Mouse (Mus musculus): Measurements from ENCODE around the gene Imp4. TPM values are rescaled to one million over a fixed set of nuclear protein-coding genes. Genes with fewer than 3 reads are reported as not detected.

Gene Imp4
- polyA plus RNA-seq, 1 experiment from 2014 or later = 123 TPM

DNA sequence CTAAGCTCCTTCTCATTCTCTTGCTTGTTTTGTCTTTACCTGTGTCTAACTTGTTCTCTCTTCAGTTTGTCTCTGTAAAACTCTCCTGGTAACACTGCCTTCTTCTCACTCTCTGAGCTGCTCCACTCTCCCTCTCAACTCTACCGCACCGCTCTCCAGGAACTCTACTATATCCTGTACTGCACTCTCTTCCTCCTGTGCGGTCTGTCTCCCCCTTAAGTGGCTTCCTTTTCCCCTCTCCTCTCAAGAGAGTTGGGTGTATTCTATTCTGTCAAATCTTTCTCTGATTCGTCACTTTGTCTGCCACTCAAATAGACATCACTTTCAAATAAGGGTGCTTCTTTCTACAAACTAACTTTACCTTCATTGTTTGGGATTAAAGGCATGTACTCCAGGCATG lies 51.8 kb downstream of the Imp4 start:
- no peaks in the 10 kb centered on the region for H3K27me3 ChIP-seq (replicated peaks; ENCODE audit: low read depth, poor library complexity, severe bottlenecking)
- DNase-seq (ENCODE audit: low spot score) = no peak
- H3K4me3 ChIP-seq = no peak overlapping the region
- WGBS = 89% methylated on average over 4 of the region's 4 CpGs
- no peak overlapping the region for H3K27ac ChIP-seq (replicated peaks)
- 0 out of 2 replicates have a peak, but pooled peaks cover 2% of the 10 kb centered on the region for H3K9me3 ChIP-seq
- H3K4me1 ChIP-seq = no peaks in the 10 kb centered on the region
- no peaks in the 10 kb centered on the region for H3K36me3 ChIP-seq (replicated peaks)

Small RNAs within 50 kb of the gene (microRNA-seq; reads per million reads assigned to microRNA genes)
- gene Mir5103 = 8.2 reads per million, percentile 19 among the genes with 10 or more reads in this experiment

Other genes with a start within 250 kb of the Imp4 start
- gene Ccdc115, start 179 bp upstream of the Imp4 start, polyA plus RNA-seq (2016; fragmentation: Nextera tagmentation; extraction: Ambion mirVana) = 55.1 and 57.6 TPM in 2 replicates
- gene Ptpn18, start 19.9 kb downstream of the Imp4 start, polyA plus RNA-seq (2016; fragmentation: Nextera tagmentation; extraction: Ambion mirVana) = 4.5 and 6.0 TPM in 2 replicates
- not detected in 2 replicates for gene Prss39, start 58.6 kb downstream of the Imp4 start, polyA plus RNA-seq (2016; fragmentation: Nextera tagmentation; extraction: Ambion mirVana)
- 0.29 TPM in 1 of 2 replicates, not detected in the other for gene Cfc1, start 95.8 kb downstream of the Imp4 start, polyA plus RNA-seq (2016; fragmentation: Nextera tagmentation; extraction: Ambion mirVana)
- gene Prss40, start 121.1 kb downstream of the Imp4 start, polyA plus RNA-seq (2016; fragmentation: Nextera tagmentation; extraction: Ambion mirVana) = not detected in 2 replicates
- 0.64 TPM in 2 replicates for gene Amer3, start 139.8 kb downstream of the Imp4 start, polyA plus RNA-seq (2016; fragmentation: Nextera tagmentation; extraction: Ambion mirVana)